ENCODE assay signal across 8 mouse cellular contexts in genomic region chr12:58211163-58212071, GRCm38 (mm10). TPM values are rescaled to one million over a fixed set of nuclear protein-coding genes. Genes with fewer than 3 reads are reported as not detected.
DNase-seq lines count a peak whose midpoint lies in the region; ATAC-seq and TF ChIP-seq lines count a peak whose summit lies in the region.

Gene Sstr1, plus strand, starts transcription at chr12:58211772.

- H3K27me3 ChIP-seq in forebrain, embryonic 13.5 days = peaks cover 55% of the 10 kb centered on the region
- H3K27me3 ChIP-seq in midbrain, embryonic 12.5 days = peaks cover 56% of the 10 kb centered on the region

- no peaks in the 10 kb centered on the region for H3K36me3 ChIP-seq in forebrain, embryonic 13.5 days (ENCODE audit: poor library complexity, severe bottlenecking)
- H3K36me3 ChIP-seq in midbrain, embryonic 12.5 days = no peaks in the 10 kb centered on the region

- H3K9me3 ChIP-seq in forebrain, embryonic 13.5 days (replicated peaks) = no peaks in the 10 kb centered on the region
- no peaks in the 10 kb centered on the region for H3K9me3 ChIP-seq in midbrain, embryonic 12.5 days

- intact Hi-C loops in gastrocnemius, postnatal 14 days (cut with DNase I; ENCODE audit: low total_unique reads) = no loop called here

- peaks cover 33% of the 10 kb centered on the region for H3K4me1 ChIP-seq in forebrain, embryonic 13.5 days
- H3K4me1 ChIP-seq in midbrain, embryonic 12.5 days = peaks cover 21% of the 10 kb centered on the region

- peak within 1 kb of the TSS; percentile 74 for H3K4me3 ChIP-seq in layer of hippocampus, adult 2 months
- peak within 1 kb of the TSS; percentile 55 for H3K4me3 ChIP-seq in forebrain, embryonic 13.5 days
- peak within 1 kb of the TSS; percentile 51 for H3K4me3 ChIP-seq in midbrain, embryonic 12.5 days

- DNase-seq in layer of hippocampus, adult 2 months (ENCODE audit: low spot score in 2 of 2) = no peak
- no peak for DNase-seq in layer of hippocampus, adult 11-12 months (ENCODE audit: low spot score)
- DNase-seq in kidney, postnatal 25 days = peak; percentile 15 to 39
- no peak for DNase-seq in urinary bladder, postnatal 4 days (ENCODE audit: low spot score in 2 of 2)
- no peak for DNase-seq in gastrocnemius, postnatal 25 days
- DNase-seq in gastrocnemius, postnatal 14 days = no peak

- WGBS in forebrain, embryonic 13.5 days = 8% methylated on average over 21 of the region's 21 CpGs
- WGBS in midbrain, embryonic 12.5 days = 12% methylated on average over 21 of the region's 21 CpGs

- H3K27ac ChIP-seq in layer of hippocampus, adult 2 months = peak within 1 kb of the TSS; percentile 92
- no peak within 1 kb of the TSS for H3K27ac ChIP-seq in forebrain, embryonic 13.5 days
- H3K27ac ChIP-seq in midbrain, embryonic 12.5 days (replicated peaks) = no peak within 1 kb of the TSS

- ATAC-seq in forebrain, embryonic 13.5 days = no peak
- ATAC-seq in midbrain, embryonic 12.5 days (ENCODE audit: low FRiP score, low read depth) = no peak

- peak within 1 kb of the TSS; percentile 64 for H3K9ac ChIP-seq in forebrain, embryonic 13.5 days
- peak within 1 kb of the TSS; percentile 44; the same call in 1 of the 2 replicates for H3K9ac ChIP-seq in midbrain, embryonic 12.5 days (replicated peaks)

- TF ChIP-seq CTCF in layer of hippocampus, adult 2 months (conservative IDR thresholded peaks at IDR 0.05) = no peak

- H3K4me2 ChIP-seq in forebrain, embryonic 13.5 days = peak within 1 kb of the TSS; percentile 98
- peak within 1 kb of the TSS; percentile 89 for H3K4me2 ChIP-seq in midbrain, embryonic 12.5 days (replicated peaks)

RNA-seq across cellular contexts. Expression of gene Sstr1, which starts in this region (rescaled TPM):
- total RNA-seq in layer of hippocampus, adult 2 months (2021) = 10 to 100 TPM; 17.6 to 24.4 TPM
- 2.3 and 4.2 TPM in 2 replicates for polyA plus RNA-seq in forebrain, embryonic 13.5 days (2015; fragmentation: Nextera tagmentation; extraction: Ambion mirVana)
- polyA plus RNA-seq in midbrain, embryonic 12.5 days (2016; fragmentation: Nextera tagmentation; extraction: Ambion mirVana) = 0.76 and 0.79 TPM in 2 replicates
- not detected for total RNA-seq in gastrocnemius, postnatal 25 days (2021)
- under 1 TPM; 0.27 to 0.33 TPM for total RNA-seq in gastrocnemius, postnatal 14 days (2021)

Comparison
In these comparisons a context has a peak if more than half of its experiments do, and no peak if none do; other contexts are left out.
1. RNA of gene Sstr1 (total RNA-seq): 17.6 to 24.4 TPM in layer of hippocampus, adult 2 months; 0.27 to 0.33 TPM in gastrocnemius, postnatal 14 days and not detected in gastrocnemius, postnatal 25 days; every median in the first group is over 10 times any median in the second.
2. DNase-seq: peak in kidney, postnatal 25 days (2 of 2); none in layer of hippocampus, adult 2 months (0 of 2), layer of hippocampus, adult 11-12 months (single experiment), urinary bladder, postnatal 4 days (0 of 2), gastrocnemius, postnatal 25 days (single experiment) and gastrocnemius, postnatal 14 days (single experiment).
3. Peak in every context shown above with its lines, with median percentiles within 50 percentile points of each other: H3K4me3 ChIP-seq.